Mouse (Mus musculus): ENCODE data around the gene Gapdh. TPM values are rescaled to one million over a fixed set of nuclear protein-coding genes. Genes with fewer than 3 reads are reported as not detected.
A peak's percentile ranks its signal among the peaks of the same experiment; 100 is the strongest.

Gene Gapdh
- polyA plus RNA-seq, 1 experiment from 2014 or later, result 4,378 TPM

GRCm38 (mm10) chr6:125132470-125132869 lies 33.8 kb downstream of the Gapdh start:
- no peaks in the 10 kb centered on the region for H3K9me3 ChIP-seq (replicated peaks)
- peaks cover 74% of the 10 kb centered on the region for H3K36me3 ChIP-seq
- WGBS, result 8% methylated on average over 11 of the region's 11 CpGs

GRCm38 (mm10) chr6:125131302-125132156 lies 34.7 kb downstream of the Gapdh start, which contains the start of gene Nop2:
Gene Nop2, plus strand, starts transcription at chr6:125131909.
- Histone ChIP-seq H3K9me3 (replicated peaks) (no peaks in the 10 kb centered on the region), H3K4me1 (replicated peaks) (peaks cover 6% of the 10 kb centered on the region), H3K27me3 (replicated peaks) (no peaks in the 10 kb centered on the region), H3K27ac (ENCODE audit: poor library complexity, severe bottlenecking) (peak within 1 kb of the TSS; percentile 80), H3K36me3 (peaks cover 74% of the 10 kb centered on the region), H3K4me2 (peak within 1 kb of the TSS; percentile 84), H3K9ac (peak within 1 kb of the TSS; percentile 82), H3K4me3 (peak within 1 kb of the TSS; percentile 73)
- peak; percentile 96 for ATAC-seq (ENCODE audit: insufficient number of reproducible peaks, low FRiP score)
- under 1% methylated on average over 66 of the region's 66 CpGs for WGBS

More at GRCm38 (mm10) chr6:125132470-125132869, 33.8 kb downstream of the Gapdh start:
- peak overlapping the region; percentile 73 for H3K4me3 ChIP-seq
- peak overlapping the region; percentile 84 for H3K4me2 ChIP-seq
- no peak overlapping the region for H3K27ac ChIP-seq (ENCODE audit: poor library complexity, severe bottlenecking)
- H3K4me1 ChIP-seq (replicated peaks), result peaks cover 6% of the 10 kb centered on the region
- no peaks in the 10 kb centered on the region for H3K27me3 ChIP-seq (replicated peaks)
- ATAC-seq (ENCODE audit: insufficient number of reproducible peaks, low FRiP score), result no peak
- peak overlapping the region; percentile 82 for H3K9ac ChIP-seq

DNA sequence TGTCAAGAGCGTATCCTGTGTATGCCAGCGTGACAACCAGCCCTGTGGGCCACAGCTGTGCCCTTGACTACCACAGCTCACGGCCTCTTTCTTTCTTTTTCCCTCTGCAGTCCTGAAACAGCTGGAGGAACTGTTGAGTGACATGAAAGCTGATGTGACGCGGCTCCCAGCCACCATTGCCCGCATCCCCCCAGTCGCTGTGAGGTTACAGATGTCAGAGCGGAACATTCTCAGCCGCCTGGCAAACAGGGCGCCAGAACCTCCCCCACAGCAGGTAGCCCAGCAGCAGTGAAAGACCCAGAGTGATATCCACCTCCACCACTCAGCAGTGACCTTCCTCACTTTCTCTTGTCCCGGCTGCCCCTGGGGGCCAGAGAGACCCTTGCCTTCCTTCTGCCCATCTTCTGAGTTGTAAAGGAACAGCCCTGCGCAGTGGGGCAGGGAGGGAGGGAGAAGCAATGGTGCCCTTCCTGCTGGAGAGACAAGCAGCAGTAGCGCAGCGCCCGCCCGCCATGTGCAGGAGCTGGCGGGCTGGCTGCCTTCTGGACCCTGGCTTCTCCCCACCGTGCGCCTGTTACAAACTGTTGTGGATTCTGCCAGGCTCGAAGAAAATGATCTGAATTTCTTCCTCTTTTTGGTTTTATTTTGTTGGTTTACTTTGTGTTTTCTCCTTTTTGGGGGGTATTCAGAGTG lies 36.4 kb downstream of the Gapdh start:
- H3K27me3 ChIP-seq (replicated peaks), result no peaks in the 10 kb centered on the region
- H3K4me2 ChIP-seq, result no peak overlapping the region
- H3K9ac ChIP-seq, result no peak overlapping the region
- ATAC-seq (ENCODE audit: insufficient number of reproducible peaks, low FRiP score), result no peak
- 87% methylated on average over 20 of the region's 20 CpGs for WGBS
- H3K4me1 ChIP-seq (replicated peaks), result peaks cover 6% of the 10 kb centered on the region
- H3K27ac ChIP-seq (ENCODE audit: poor library complexity, severe bottlenecking), result 0 out of 2 replicates have a peak overlapping the region, but pooled peaks have one; percentile 4
- H3K9me3 ChIP-seq (replicated peaks), result no peaks in the 10 kb centered on the region
- H3K4me3 ChIP-seq, result no peak overlapping the region
- H3K36me3 ChIP-seq, result peaks cover 73% of the 10 kb centered on the region

GRCm38 (mm10) chr6:125128724-125129123 lies 37.5 kb downstream of the Gapdh start:
- Histone ChIP-seq H3K27me3 (replicated peaks) (no peaks in the 10 kb centered on the region), H3K36me3 (peaks cover 75% of the 10 kb centered on the region), H3K27ac (ENCODE audit: poor library complexity, severe bottlenecking) (no peak overlapping the region), H3K4me2 (no peak overlapping the region), H3K9ac (no peak overlapping the region), H3K4me3 (no peak overlapping the region), H3K9me3 (replicated peaks) (no peaks in the 10 kb centered on the region), H3K4me1 (replicated peaks) (peaks cover 6% of the 10 kb centered on the region)
- WGBS, result 89% methylated on average over 12 of the region's 12 CpGs
- ATAC-seq (ENCODE audit: insufficient number of reproducible peaks, low FRiP score), result no peak

DNA sequence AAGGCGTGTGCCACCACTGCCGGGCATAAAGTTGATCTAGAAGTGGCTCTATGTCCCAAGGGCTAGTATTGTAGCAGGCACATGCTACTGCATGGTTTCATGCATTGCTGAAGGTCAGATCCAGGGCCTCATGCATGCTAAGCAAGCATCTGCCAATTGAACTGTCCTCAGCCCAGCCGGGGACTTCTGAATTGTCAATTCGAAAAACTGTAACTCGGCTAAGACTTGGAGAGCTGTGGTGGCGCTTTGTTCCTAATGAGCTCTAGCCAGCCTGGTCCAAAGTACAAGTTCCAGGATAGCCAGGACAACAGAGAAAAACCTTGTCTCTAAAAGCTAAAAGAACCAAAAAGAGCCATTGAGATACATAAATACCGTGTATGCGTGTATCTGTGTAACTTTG lies 46.9 kb downstream of the Gapdh start:
- ATAC-seq (ENCODE audit: insufficient number of reproducible peaks, low FRiP score), result no peak

GRCm38 (mm10) chr6:125112553-125112952 lies 53.7 kb downstream of the Gapdh start:
- Histone ChIP-seq H3K9ac (no peak overlapping the region), H3K36me3 (peaks cover 95% of the 10 kb centered on the region), H3K4me2 (no peak overlapping the region), H3K4me3 (no peak overlapping the region), H3K27ac (ENCODE audit: poor library complexity, severe bottlenecking) (no peak overlapping the region), H3K9me3 (replicated peaks) (no peaks in the 10 kb centered on the region; the same call in 1 of the 2 replicates), H3K4me1 (replicated peaks) (no peaks in the 10 kb centered on the region), H3K27me3 (replicated peaks) (no peaks in the 10 kb centered on the region)
- 91% methylated on average over 11 of the region's 11 CpGs for WGBS
- ATAC-seq (ENCODE audit: insufficient number of reproducible peaks, low FRiP score), result no peak

More for the DNA sequence above, 46.9 kb downstream of the Gapdh start:
- Histone ChIP-seq H3K27ac (ENCODE audit: poor library complexity, severe bottlenecking) (no peak overlapping the region), H3K9me3 (replicated peaks) (no peaks in the 10 kb centered on the region), H3K4me3 (no peak overlapping the region), H3K9ac (no peak overlapping the region), H3K4me2 (no peak overlapping the region), H3K27me3 (replicated peaks) (no peaks in the 10 kb centered on the region), H3K4me1 (replicated peaks) (no peaks in the 10 kb centered on the region), H3K36me3 (peaks cover 92% of the 10 kb centered on the region)
- WGBS, result 93% methylated on average over 8 of the region's 8 CpGs

Small RNA genes lying within 50 kb of the gene (microRNA-seq; reads per million reads assigned to microRNA genes)
- 1.2 reads per million for gene Mir3098

Other genes with a start within 250 kb of the Gapdh start
- 233 and 243 TPM in 2 replicates for gene Ptms, start 246.4 kb downstream of the Gapdh start, polyA plus RNA-seq (2016; fragmentation: Nextera tagmentation; extraction: Ambion mirVana)
- gene Mlf2, start 235.1 kb downstream of the Gapdh start, polyA plus RNA-seq (2016; fragmentation: Nextera tagmentation; extraction: Ambion mirVana), result 357 and 358 TPM in 2 replicates
- gene Cops7a, start 200.9 kb downstream of the Gapdh start, polyA plus RNA-seq (2016; fragmentation: Nextera tagmentation; extraction: Ambion mirVana), result 148 and 149 TPM in 2 replicates
- 0.39 and 0.45 TPM in 2 replicates for gene Pianp, start 169.8 kb downstream of the Gapdh start, polyA plus RNA-seq (2016; fragmentation: Nextera tagmentation; extraction: Ambion mirVana)
- gene Zfp384, start 157.3 kb downstream of the Gapdh start, polyA plus RNA-seq (2016; fragmentation: Nextera tagmentation; extraction: Ambion mirVana), result 12.2 and 13.6 TPM in 2 replicates
- gene Ing4, start 126.7 kb downstream of the Gapdh start, polyA plus RNA-seq (2016; fragmentation: Nextera tagmentation; extraction: Ambion mirVana), result 76.7 and 81.8 TPM in 2 replicates
- 5.1 and 6.9 TPM in 2 replicates for gene Acrbp, start 116.8 kb downstream of the Gapdh start, polyA plus RNA-seq (2016; fragmentation: Nextera tagmentation; extraction: Ambion mirVana)
- gene Lpar5, start 98.5 kb downstream of the Gapdh start, polyA plus RNA-seq (2016; fragmentation: Nextera tagmentation; extraction: Ambion mirVana), result 0.24 and 0.31 TPM in 2 replicates
- gene Chd4, start 70.5 kb downstream of the Gapdh start, polyA plus RNA-seq (2016; fragmentation: Nextera tagmentation; extraction: Ambion mirVana), result 76.2 and 77.3 TPM in 2 replicates
- gene Nop2, start 34.6 kb downstream of the Gapdh start, polyA plus RNA-seq (2016; fragmentation: Nextera tagmentation; extraction: Ambion mirVana), result 55.0 and 56.2 TPM in 2 replicates
- gene Iffo1, start 21.2 kb downstream of the Gapdh start, polyA plus RNA-seq (2016; fragmentation: Nextera tagmentation; extraction: Ambion mirVana), result 11.3 and 11.8 TPM in 2 replicates
- 99.0 and 112 TPM in 2 replicates for gene Ncapd2, start 25.2 kb upstream of the Gapdh start, polyA plus RNA-seq (2016; fragmentation: Nextera tagmentation; extraction: Ambion mirVana)
- 217 and 218 TPM in 2 replicates for gene Mrpl51, start 25.3 kb upstream of the Gapdh start, polyA plus RNA-seq (2016; fragmentation: Nextera tagmentation; extraction: Ambion mirVana)
- gene Vamp1, start 49.1 kb upstream of the Gapdh start, polyA plus RNA-seq (2016; fragmentation: Nextera tagmentation; extraction: Ambion mirVana), result 4.2 and 4.3 TPM in 2 replicates
- gene Tapbpl, start 65.4 kb upstream of the Gapdh start, polyA plus RNA-seq (2016; fragmentation: Nextera tagmentation; extraction: Ambion mirVana), result 3.1 and 3.3 TPM in 2 replicates
- gene Cd27, start 70.5 kb upstream of the Gapdh start, polyA plus RNA-seq (2016; fragmentation: Nextera tagmentation; extraction: Ambion mirVana), result 0.96 and 2.0 TPM in 2 replicates
- not detected in 2 replicates for gene Tuba3a, start 119.6 kb upstream of the Gapdh start, polyA plus RNA-seq (2016; fragmentation: Nextera tagmentation; extraction: Ambion mirVana)
- 40.9 and 41.2 TPM in 2 replicates for gene Ltbr, start 147.4 kb upstream of the Gapdh start, polyA plus RNA-seq (2016; fragmentation: Nextera tagmentation; extraction: Ambion mirVana)
- 0.70 and 0.80 TPM in 2 replicates for gene Scnn1a, start 154.2 kb upstream of the Gapdh start, polyA plus RNA-seq (2016; fragmentation: Nextera tagmentation; extraction: Ambion mirVana)
- 37.2 and 37.9 TPM in 2 replicates for gene Tnfrsf1a, start 182.9 kb upstream of the Gapdh start, polyA plus RNA-seq (2016; fragmentation: Nextera tagmentation; extraction: Ambion mirVana)
- gene Plekhg6, start 214.3 kb upstream of the Gapdh start, polyA plus RNA-seq (2016; fragmentation: Nextera tagmentation; extraction: Ambion mirVana), result not detected in 2 replicates